Mouse (Mus musculus): Measurements from ENCODE around the gene Lmln.
"Not testable (repeated sequence)": the region's sequence is repeated elsewhere in the genome, so short reads cannot be mapped to it uniquely, and the experiment has no call there.

Gene Lmln

DNA sequence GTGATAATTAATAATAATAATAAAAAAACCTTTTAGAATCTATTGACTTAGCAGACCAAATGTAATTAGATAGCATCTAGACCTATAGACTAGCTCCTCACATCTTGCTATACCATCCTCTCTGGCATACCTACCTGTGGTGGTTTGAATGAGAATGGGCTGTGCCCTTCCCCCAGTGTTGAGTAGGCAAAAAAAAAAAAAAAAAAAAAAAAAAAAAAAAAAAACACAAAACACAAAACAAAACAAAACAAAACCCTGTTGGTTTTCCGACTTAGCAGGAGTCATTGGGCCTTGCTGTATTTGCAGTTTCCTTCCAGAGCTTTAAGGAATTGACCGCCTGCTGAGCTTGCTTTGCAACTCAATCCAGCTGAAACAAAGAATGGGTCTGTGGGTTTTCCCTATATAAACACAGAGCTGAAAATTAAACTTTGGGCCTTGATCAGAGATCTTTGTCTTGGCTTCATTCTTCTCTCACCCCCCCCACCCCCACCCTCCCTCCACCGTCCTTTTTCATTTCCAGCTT lies 79.5 kb downstream of the Lmln start:
- DNase-seq: no peak

DNA sequence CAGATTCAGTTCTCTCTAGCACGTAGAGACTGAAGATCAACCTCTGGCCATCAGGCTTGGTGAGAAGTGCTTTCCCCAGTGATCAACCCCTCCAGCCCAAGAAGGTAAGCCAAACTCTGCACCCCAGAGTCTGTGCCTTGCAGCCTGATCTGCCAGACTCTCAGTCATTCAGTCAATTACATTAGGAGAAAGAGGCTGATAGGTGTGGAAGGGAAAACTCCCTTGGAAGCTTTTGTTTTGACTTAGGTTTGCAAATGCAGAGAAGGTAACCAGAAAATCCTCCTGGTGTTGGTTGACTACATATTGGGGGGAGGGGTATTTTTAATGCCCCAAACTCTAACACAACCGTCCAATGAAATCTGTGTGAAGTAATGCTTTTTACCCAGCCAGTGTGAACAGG lies 81.1 kb downstream of the Lmln start:
- no peak for DNase-seq

DNA sequence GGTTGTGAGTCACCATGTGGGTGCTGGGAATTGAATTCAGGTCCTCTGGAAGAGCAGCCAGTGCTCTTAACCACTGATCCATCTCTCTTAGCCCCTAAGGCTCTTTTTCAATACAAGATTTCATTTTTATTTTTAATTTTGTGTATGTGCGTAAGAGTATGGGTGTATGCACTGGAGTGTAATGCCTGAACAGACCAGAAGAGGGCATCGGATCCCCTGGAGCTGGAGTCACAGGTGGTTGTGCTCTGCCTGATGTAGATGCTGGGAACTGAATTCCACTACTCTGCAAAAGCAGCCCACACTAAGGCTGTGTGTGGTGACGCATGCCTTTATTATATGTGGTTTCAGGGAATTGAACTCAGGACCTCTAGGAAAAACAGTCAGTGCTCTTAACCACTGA lies 83.9 kb downstream of the Lmln start:
- DNase-seq: no peak

DNA sequence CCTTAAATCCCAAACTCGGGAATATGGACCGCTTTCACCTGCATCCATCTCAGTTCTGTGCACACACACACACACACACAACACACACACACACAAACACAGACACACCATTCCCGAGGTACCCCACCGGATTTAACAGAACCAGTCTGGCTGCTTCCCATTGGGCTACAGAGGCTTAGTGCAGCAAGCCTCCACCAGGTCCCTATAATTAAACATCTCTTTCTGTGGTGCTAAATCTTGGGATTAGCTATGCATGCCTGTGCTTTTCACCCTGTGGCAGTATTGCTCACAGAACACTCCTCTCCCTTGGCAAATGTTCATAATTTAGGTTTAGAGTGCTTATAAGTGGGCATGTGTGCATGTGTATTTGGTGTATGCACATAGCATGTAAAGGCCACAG lies 85.8 kb downstream of the Lmln start:
- no peak for DNase-seq

DNA sequence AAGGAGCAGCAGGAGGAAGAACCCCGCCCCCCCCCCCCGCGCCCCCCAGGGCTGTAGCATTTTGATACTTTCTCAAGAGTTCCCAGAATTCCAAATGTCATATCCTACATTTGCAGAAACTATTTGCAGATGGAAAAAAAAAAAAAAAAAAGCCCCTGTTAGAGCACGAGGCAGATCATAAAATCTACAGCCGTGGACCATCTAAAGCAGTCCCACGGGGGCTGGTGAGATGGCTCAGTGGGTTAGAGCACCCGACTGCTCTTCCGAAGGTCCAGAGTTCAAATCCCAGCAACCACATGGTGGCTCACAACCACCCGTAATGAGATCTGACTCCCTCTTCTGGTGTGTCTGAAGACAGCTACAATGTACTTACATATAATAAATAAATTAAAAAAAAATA lies 88.6 kb downstream of the Lmln start:
- not testable (repeated sequence) for DNase-seq

DNA sequence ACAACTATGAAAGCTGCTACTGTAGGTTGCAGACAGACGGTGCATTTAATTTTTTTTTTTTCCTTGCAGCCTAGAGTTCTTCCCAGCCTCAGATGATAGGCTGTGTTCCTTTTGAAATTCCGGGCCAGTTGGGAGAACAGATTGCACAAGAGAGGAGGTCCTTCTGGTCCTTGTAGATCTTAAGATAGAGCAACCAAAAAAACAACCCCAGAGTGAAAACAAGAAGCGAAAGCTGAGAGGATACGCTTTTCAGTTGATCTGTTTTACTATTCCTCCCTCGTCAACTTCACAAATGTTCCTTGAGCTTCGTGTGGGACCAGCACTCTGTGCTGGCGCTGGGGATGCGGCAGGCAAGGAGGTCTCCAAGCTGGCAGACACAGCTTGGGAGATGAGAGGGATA lies 89.2 kb downstream of the Lmln start:
- DNase-seq: no peak

DNA sequence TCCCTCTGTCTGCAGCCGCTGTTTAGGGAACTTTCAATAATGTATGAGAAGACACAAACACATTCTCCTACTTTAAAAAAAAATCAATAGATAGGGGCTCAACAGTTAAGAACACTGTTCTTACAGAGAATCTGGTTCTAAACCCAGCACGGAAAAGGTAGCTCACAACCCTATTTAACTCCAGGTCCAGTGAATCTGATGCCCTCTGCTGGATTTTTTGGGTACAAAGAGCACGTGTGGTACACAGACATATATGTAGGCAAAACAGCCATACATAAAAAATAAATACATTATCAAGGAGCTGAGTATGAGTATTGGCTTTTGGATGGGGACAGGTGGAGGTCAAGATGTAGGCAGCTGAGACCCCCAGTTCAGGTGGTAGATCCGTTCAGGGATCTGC lies 92.7 kb downstream of the Lmln start:
- DNase-seq: no peak

DNA sequence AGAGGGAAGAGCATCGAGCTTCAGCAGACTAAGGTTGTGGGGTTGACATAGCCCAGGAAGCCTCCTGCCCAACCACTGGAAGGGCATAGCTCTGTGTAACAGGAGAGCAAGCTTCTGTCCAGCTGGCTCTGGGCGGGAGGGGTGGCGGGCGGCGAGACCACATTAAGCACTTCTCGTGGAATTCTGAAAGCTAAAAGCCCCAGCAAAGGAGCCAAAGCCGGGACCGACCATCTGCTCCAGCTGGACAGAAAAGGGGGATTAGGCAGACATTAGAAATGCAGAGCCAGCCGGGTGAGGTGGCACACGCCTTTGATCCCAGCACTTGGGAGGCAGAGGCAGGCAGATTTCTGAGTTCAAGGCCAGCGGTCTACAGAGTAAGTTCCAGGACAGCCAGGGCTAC lies 95.7 kb downstream of the Lmln start:
- no peak for DNase-seq

DNA sequence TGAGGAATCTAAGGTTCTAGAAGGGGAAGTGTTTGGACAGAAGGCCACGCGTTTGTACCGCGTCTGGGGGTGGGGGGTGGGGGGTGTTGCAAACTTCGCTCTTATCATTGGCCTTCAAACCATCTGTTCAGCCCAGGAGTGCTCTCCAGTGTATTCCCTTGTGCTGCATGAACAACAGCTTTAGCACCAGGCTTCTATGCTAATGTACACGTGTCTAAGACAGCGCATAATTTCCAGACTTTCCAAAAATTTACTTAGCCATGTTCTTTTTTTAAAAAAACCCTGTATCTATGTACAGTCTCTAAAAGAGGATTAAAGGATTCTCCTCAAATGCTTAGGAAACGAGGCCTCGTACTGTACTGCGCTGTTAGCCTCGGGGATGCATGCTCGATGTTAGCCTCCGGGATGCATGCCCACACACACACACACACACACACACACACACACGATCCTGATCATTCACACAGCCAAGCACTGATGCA lies 96.3 kb downstream of the Lmln start:
- no peak for DNase-seq

DNA sequence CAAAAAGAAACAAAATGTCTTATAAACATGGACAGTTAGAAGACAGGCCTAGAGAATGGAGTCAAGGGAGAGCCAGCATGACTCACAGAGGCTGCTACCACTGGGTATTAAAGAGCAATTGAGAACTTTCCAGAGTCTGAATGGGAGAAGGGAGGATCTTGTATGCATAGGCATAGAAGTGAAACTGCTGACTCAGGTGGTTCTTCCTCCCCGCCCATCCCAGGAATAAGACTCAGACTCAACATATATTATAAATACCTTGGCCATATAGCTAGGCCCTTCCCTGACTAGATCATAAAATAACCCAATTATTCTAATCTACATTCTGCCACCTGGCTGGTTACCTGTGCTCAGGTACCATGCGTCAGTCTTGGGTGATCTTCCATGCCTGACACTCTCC lies 97.0 kb downstream of the Lmln start:
- no peak for DNase-seq

DNA sequence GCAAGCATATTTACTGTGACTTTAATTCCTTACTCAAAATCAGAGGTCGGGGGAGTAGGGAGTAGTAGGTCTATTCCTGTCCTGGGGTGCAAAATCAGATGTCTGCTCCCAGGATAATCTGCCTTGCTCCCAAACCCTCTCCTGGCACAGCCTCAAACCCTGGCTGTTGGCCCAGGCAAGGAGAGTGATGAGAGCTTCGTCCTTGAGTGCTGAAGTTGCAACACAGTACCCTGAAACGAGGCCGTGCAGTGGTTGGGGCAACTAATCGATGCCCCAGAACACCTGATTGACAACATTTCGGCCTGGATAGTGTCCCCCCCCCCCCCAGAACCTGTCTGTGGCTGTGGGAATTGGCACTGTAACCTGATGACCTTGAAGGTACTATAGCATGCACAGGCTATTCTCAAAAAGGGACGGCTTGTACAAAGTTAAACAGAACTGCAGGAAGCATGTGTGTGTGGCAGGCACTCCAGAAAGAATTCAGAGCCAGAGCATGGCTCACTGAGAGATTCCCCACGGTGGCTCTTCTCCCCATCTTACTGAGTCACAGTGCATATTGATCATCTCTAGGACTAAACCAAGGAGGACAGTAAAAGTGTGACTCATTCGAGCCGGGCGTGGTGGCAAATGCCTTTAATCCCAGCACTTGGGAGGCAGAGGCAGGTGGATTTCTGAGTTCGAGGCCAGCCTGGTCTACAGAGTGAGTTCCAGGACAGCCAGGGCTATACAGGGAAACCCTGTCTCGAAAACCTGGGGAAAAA lies 101.2 kb downstream of the Lmln start:
- no peak for DNase-seq

DNA sequence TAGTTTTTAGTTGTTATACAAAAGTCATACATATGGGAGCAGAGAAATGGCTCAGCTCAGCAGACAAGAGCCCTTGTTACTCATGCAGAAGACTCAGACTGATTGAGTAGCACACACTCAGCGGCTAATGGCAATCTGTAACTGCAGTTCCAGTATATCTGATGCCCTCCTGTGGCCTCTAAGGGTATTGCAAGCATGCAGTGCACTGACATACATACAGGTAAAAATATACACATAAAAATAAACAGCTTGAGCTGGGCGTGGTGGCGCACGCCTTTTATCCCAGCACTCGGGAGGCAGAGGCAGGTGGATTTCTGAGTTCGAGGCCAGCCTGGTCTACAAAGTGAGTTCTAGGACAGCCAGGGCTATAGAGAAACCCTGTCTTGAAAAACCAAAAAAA lies 104.0 kb downstream of the Lmln start:
- not testable (repeated sequence) for DNase-seq

DNA sequence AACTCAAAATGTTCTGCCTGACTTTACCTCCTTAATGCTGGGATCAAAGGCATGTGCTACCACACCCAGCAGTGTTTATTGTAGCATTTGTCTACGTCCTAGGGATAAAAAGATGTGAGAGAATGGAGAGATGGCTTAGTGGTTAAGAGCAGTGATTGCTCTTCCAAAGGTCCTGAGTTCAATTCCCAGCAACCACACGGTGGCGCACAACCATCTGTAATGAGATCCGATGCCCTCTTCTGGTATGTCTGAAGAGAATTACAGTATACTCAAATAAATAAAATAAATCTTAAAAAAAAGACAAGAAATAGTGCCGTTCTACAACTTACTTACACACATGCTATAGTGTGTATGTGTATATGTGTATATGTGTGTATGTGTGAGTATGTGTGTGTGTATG lies 105.2 kb downstream of the Lmln start:
- no peak for DNase-seq

DNA sequence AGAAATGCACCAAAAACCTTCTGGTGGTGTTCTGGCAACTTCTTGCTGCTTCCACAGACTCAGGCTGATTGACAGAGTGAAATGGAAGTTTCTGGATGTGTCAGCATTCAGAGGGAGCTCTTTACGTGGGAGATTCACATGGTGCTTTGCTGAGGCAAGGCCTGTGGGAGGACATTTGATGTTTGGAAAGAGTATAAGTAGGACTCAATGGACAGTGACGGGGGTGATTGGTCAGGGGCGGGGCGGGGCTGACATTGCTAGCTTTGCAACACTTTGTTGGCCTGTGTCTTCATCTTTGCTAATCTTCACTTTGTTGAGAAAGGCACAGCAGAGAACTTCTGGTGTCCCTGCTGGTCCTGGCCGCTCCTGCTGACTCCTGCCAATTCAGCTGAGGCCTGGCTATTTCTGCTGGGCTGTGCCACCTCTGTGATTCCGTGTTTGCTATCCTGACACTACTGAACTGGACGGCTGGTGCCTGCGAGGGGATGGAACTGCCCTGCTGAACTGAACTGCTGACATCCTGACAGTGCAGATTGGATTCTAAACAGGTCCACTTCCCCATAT lies 107.2 kb downstream of the Lmln start:
- DNase-seq: no peak

DNA sequence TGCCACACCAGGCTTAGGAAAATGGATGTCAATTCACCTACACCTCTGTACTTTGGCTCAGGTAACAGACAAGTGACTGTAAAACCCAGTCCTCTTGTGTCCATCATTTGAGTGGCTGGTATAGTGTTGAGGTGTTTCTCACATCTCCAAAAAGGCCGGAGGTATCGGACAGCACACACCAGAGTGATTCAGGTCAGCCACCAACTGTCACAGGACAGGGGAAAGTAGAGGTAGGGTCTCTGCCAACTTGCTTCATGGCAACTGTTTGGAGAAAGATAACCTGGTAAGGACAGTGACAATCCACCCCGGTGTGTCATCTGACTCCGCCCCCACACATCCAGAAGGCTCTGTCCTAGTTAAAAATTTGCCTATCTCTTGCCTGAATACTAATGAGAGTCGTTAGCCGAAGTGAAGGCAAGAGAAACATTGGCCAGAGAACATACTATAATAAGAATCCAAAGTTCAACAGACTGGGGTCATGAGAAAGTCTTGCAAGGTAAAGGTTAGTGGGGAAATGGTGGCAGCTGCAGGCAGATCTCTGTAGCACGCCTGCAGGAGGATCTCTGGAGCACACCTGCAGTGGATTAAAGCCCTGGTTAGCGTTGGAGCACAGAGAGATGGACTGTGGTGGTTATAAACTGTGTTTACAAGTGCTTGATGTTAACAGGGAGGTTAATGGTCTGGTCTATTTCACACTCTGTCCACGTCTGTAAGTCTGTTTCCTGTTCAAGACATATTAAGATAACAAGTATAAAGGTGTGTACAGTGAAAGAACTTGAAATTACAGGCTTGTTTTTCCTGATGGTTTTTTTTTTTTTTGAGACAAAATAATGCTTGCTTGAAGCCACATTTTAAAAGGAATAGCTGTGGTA lies 108.6 kb downstream of the Lmln start:
- DNase-seq: no peak

DNA sequence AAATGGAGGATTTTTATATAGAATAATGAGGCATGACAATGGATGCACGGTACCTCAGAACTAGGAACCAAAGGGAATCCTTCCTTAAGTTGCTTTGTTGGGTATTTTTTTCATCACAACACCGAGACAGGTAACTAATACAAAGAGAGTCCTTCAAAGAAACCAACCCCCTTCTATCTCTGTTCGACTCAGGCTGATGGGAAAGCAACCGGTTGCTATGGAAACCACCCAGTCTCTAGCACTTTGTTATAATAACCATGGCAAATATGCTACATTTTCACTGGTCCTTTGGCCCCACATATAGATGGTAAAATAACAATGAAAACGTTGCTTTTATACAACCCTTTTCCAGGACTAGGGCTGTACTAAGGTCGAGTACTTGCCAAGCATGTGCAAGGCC lies 109.5 kb downstream of the Lmln start:
- DNase-seq: no peak

DNA sequence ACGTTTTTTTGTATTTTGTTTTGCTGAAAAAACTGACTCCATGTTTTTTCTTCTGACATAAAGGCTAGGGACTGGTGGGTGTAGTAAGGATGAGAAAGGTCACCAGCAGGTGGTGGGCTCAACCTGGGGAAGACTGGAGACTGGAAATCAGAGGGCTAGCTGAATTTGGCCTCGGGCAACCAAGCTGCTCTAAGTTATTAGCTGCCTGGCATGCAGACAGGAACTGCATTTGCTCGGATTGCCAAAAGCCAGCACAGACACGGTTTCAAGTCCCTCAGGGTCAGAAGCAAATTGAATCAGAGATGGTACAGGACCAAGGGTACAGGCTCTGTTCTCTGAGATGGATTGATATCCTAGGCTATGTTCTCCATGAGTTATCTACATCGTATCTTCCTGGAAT lies 110.8 kb downstream of the Lmln start:
- DNase-seq: no peak

DNA sequence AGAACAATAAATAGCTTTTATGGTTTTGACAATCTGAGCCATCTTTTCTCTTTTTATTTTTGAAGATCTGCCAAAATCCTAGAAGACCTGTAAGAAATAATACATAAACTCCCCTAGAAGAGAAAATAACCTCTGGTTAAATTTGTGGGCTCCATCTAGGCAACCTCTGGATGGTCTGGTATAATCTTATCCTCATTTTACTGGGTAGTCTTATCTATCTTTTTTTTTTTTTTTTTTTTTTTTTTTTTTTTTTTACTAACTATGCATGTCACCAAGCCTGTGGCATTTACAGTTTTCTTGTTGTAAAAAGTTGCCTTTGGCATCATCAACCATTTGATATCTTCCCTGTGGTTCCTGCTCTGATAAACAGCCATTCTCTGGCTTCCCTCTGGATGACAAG lies 112.4 kb downstream of the Lmln start:
- DNase-seq: no peak

DNA sequence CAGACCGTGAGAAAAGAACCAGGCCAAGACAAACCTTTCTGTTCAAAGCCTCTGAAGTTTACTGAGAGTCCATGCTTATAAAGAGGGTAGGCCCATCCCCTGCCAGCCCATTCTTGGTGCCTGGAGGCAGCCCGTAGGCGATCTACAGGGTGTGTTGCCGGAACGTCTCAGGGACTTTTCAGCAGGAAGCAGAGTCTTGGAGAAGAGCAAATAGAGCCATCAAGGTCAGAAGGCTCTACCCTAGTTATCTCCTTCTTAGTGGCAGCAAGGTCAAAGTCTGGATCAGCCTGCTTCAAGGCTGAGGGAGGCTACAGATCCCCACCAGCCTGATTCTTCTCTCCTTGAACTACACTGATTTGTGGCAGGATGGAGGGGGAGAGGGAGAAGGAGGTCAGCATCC lies 114.5 kb downstream of the Lmln start:
- DNase-seq: not testable (repeated sequence)

Measured in right cerebral cortex, postnatal 14 days (tissue).